Mouse (Mus musculus) cerebellum, adult 2 months (tissue): Measurements from ENCODE around the gene Fam78a.

Experiments used
- CTCF ChIP-seq: fragments of 200-500 bp; IDR thresholded peaks from 2 replicates; pipeline ENCODE4 v1.5.1; 2011; ENCODE audit warnings: low read depth, mild to moderate bottlenecking, control low read depth, low read length, moderate library complexity, borderline replicate concordance; ENCODE audit not compliant: insufficient read depth
- POLR2A ChIP-seq: fragments of 200-500 bp; IDR thresholded peaks from 2 replicates; pipeline ENCODE4 v1.6.1; 2011; ENCODE audit warnings: low read length, control low read depth, borderline replicate concordance; ENCODE audit not compliant: insufficient read depth

DNA sequence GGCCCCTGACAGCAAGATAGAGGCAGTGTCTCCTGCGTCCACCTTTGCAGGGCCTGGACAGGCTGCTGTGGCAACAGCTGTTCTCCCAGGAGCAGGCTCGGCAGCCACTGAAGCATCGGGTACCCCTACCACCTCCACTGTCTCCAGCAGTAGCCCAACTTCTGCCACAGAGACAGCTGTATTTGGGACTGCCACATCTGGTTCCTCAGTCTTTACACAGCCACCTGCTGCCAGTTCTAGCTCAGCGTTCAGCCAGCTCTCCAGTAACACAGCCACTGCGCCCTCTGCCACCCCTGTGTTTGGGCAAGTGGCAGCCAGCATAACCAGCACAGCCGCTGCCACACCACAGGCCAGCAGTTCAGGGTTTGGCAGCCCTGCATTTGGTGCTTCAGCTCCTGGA is 50.5 kb downstream of the Fam78a start:
- TF ChIP-seq POLR2A (no peak), CTCF (no peak)
